Mouse (Mus musculus) gonadal fat pad, adult 2 months (tissue): Measurements from ENCODE around the gene Cdc6. TPM values are rescaled to one million over a fixed set of nuclear protein-coding genes. Genes with fewer than 3 reads are reported as not detected.
"Not testable (repeated sequence)": the region's sequence is repeated elsewhere in the genome, so short reads cannot be mapped to it uniquely, and the experiment has no call there.

Source experiments
- DNase-seq: peaks from one replicate; pipeline ENCODE4 v3.0.0-alpha.2; 2012; ENCODE audit warnings: low read depth
- polyA plus RNA-seq: library from polyadenylated mRNA; depleted of rRNA; stranded (reverse); fragments of >200 nt; gene quantifications from 2 replicates; pipeline ENCODE4 v1.2.3, GENCODE M21; 2012

Gene Cdc6
- polyA plus RNA-seq, 1 experiment = 0.35 TPM

DNA sequence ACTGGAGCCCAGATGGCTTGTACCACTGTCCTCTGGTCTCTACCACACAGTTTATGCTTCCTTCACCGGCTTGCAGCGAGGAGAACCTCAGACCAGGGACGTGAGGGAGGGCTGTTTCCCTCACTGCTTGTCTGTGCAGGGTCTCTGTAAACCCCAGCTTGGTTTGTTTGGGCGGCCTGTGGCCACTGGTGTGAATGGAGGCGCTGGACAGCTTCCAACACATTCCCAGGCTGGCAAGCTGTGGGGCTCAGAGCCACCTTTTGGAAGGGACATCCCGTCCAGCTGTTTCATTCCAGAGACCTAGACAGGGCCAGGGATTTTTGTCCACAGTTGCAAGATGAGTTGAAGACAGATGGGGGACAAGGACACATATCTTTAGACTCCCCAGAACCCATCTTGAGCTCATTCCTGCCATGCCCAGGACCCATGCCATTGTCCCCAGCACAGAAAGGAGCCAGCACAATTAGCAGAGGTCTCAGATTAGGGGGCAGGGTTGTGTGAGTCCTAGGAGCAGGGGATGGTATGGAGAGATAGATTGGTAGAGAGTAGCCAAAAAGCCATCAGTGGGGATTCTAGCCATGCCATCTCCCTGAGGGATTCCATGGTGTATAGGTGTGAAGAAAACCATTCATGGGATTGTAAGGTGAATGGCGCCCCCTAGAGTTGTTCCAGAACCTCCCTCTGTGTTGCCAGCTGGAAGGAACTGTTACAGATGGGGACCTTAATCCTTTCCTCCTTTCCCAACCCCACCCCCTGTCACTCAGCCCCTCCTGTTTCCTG, 24.1 kb downstream of the Cdc6 start:
- DNase-seq = no peak

- DNase-seq = no peak
Observed at GRCm38 (mm10) chr11:98932293-98933091, 24.9 kb downstream of the Cdc6 start.

DNA sequence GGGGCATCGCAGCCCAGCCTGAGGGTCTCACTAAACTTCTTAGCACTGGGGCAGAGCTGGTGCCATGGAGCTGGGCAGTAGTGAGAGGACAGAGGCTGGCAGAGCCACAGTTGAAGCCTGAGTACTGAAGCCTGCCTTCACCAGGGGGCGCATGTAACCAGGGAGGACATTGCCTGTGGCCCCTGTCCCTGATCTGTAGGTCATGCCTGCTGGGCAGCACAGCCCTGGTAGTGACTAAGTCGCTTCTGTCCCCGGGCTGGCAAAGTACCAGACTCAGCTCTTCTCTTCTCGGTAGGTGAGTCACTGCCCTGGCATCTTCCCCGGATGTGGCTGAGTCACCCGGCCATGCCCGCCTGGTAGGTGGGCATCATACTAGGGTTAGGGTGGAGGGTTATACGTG, 25.6 kb downstream of the Cdc6 start:
- DNase-seq = no peak

DNA sequence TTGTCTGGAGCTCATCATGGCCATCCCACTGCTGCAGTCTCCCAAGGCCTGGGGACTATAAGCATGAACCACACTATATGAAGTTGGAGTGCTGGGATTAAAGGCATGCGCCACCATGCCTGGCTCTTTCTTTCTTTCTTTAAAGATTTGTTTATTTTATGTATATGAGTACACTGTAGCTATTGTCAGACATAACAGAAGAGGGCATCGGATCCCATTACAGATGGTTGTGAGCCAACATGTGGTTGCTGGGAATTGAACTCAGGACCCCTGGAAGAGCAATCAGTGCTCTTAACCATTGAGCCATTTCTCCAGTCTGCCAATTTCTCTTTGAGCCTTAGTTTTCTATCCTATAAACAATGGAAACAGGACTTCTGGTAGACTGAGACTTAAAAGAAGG, 26.2 kb downstream of the Cdc6 start:
- not testable (repeated sequence) for DNase-seq

- no peak for DNase-seq
Observed at GRCm38 (mm10) chr11:98934367-98934766, 26.8 kb downstream of the Cdc6 start.

DNA sequence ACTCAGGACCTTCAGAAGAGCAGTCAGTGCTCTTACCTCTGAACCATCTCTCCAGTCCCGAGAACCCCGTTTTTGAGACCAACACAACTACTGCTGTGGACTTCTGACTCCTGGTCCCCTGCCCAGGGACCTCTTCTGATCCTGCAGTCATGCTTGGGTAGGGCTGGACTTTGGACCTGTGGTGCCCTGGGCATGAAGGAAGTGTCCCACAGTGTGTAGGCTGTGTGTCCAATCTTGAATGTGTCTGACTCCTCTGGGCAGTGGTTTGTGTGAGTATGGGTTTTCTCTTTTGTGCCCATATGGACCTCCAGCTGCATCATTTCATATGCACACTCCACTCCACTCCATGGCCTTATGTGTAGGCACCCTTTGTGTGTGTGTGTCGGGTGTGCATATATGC, 27.5 kb downstream of the Cdc6 start:
- DNase-seq = no peak

GRCm38 (mm10) chr11:98936170-98936569, 28.6 kb downstream of the Cdc6 start:
- DNase-seq = no peak

DNA sequence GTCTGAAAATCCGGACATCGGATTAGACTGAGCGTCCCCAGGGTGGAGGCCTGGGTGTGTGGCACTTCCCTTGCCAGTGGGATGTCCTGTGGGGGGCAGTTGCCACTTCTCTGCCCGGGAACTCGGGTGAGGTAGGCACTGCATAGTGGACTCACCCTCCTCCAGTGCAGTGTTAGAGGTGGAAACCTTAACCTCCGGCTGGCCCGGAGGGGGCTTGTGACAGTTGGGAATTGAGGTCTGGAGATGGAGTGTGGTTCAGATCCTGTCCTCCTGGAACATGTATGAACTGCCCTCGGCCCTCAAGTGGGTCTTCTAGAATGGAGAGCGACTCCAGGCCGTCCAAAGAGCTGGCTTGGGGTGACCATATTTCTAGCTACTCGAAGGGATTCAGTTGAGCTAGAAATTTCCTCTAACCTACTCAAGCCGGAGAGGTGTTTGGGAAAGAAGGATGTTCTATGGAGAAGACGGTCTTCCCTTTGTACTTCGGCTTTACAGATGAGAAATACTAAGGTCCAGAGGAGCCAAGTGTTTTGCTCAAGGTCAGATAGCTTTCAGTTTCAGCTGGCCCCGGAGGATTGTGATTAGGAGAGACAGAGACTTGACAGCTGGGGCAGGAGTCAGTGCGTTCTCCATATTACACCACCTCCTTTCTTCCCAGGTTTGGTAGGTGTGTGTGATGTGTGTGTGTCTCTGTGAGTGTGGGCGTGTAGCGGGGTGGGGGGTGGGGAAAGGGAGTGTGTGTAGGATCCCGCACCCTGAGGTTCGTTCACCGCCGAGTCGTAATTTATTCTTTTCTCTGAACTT, 29.2 kb downstream of the Cdc6 start:
- DNase-seq = no peak

DNA sequence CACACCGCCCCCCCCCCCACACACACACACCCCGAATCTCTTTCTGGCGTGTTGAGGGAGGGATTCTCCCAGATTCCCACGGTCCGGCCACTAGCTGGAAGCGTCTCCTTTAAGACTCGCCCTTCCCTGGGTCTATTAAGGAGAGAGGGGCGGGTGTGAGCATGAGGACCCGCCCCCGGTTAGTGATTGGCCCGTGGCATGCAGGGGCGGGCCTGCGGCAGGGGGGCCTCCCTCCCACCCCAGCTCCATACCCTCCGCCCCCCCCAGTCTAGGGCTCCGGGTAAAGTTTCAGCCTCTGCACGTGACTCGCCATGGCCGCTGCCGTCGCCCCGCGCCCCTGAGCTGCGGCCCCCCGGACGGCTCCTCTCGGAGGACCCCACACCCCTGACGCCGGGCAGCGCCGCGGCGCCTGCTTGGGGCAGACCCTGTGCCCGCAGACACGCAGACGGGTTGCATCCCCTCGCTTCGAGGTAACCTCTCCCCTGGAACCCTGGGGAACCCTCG, 29.9 kb downstream of the Cdc6 start:
- no peak for DNase-seq

- DNase-seq = no peak
Observed at GRCm38 (mm10) chr11:98937914-98938694, 30.5 kb downstream of the Cdc6 start.

DNA sequence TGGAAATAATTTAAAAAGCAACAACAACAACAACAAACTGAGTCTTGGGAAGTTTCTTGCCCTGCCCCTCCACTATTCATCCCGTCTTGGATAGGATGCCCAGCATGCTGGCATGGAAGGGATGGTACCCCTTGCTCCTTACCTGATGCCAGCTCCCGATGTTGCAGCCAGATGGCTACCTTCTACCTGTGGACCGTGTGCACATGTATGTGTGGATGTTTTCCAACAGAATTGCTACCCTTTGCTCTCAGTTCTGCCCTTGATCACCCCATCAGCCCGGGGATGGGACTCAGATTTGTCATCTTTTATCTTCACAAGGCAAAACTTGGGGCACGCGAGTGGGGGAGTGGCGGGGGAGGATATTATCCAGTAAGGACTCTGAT, 31.1 kb downstream of the Cdc6 start:
- DNase-seq = no peak

DNA sequence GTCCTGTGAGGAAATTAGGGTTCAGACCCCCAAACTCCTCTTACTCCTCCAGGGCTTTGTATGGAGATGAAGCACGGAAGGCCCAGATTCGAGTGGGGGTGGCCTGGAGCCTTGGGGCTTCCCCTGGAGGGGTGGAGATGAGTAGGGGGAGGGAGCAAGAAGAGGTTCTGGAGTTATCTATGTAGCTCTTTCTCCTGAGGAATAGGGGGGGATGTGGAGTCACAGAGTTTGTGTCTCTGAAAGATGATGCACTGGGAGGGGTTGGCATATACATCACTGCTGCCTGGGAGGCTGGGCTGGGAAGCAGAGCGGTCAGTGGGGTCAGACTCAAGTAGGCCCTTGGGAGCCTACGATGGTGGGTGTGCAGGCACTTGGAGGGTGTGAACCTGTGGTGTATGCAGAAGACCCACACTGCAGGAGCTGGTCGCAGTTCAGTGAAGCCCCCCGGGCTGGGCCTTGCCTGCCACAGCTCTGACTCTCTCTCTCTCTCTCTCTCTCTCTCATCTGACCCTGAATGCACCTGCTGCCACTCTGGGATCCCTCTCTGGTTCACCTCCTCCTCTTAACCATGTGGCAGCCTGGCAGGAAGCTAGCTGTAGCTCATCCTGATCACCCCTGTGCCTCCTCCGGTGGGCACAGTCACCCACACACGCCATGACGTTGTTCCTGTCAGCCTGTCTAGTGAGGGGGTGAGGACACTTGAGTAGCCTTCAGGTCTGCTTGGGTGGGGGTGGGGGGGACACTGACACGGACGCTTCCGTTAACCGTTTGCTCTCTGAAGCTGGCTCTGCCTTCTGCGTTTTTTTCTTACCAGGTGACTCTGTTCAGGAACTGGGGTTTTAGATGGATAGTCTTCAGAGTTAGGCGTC, 31.7 kb downstream of the Cdc6 start:
- no peak for DNase-seq

- DNase-seq = no peak
Observed at GRCm38 (mm10) chr11:98939953-98940641, 32.5 kb downstream of the Cdc6 start.

DNA sequence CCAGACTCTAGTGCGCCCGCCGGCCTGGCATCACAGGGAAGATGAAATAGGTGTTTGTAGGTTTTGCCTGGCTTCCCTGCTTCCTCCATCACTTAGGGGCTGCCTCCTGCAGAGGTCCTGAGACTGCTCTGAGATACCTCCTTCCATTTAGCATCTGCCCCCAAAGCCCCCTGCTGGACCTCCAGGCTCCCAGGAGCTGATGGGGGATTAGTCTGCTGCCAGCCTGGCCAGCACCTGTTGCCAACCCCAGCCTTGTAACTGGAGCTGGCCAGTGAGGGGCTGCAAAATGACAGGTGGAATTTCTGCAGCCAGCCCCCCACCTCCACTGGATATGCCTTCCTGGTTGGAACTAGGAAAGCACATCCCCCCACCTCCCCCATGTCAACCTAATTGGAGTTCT, 33.2 kb downstream of the Cdc6 start:
- no peak for DNase-seq

DNA sequence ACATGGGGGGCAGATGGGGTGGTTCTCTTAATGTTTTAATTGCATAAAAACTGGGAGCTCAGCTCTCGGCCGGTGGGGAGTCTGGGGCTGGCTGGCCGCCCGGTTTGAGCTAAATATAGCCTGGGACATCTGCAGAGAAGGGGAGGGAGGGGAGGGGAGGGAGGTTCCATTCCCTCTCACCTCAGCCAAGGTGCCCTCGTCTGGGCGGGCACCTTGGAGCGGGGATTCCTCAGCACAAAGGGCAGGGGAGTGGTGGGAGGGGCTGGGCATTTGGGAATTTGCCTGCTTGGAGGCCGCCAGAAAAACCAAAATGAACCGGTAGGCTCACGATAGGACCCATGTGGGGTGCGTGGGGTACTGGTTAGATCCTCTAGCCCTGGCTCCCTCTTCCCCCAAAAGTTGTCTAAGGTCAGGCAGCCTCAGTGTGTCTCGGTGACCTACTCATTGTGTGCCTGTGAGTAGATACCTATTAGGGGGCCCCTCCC, 33.8 kb downstream of the Cdc6 start:
- DNase-seq = no peak

DNA sequence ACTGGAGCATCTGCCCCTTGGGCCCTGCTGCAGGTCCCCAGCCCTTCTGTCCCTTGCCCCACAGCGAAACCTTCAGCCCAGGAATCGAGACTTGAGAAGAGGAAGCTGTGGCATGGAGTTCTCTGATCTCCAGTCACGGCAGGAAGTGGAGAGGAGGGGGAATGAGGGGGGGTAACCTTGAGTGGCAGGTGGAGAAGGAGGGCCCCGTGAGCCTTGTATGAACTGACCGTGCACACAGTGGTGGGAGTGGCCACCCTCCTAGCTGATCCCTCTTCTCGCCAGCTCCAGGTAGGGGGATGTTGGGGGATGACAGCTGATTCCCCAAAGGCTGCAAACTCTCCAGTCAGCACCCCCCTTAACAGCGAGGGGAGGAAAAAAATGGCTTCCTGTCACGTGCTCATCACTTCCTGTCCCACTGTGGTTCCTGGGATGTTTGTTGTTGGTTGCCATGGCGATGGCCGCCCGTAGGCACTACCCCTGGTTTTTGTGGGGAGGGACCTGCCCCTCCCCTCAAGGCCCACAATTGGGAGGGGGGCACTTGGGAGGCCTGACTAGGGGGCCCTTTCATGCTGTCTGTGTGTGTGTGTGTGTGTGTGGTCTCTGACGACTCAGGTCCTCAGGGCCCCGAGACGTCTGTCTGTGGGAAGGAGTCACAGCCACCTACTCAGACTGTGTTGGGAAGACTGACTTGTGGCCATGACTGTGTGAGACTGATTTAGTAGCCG, 34.4 kb downstream of the Cdc6 start:
- no peak for DNase-seq

GRCm38 (mm10) chr11:98942555-98942922, 34.9 kb downstream of the Cdc6 start:
- no peak for DNase-seq

- DNase-seq = no peak
Observed at GRCm38 (mm10) chr11:98942923-98943641, 35.5 kb downstream of the Cdc6 start.
